Mouse (Mus musculus): ENCODE measurements around the gene Creb1.
"Not testable (repeated sequence)": the region's sequence is repeated elsewhere in the genome, so short reads cannot be mapped to it uniquely, and the experiment has no call there.

The Creb1 gene

DNA sequence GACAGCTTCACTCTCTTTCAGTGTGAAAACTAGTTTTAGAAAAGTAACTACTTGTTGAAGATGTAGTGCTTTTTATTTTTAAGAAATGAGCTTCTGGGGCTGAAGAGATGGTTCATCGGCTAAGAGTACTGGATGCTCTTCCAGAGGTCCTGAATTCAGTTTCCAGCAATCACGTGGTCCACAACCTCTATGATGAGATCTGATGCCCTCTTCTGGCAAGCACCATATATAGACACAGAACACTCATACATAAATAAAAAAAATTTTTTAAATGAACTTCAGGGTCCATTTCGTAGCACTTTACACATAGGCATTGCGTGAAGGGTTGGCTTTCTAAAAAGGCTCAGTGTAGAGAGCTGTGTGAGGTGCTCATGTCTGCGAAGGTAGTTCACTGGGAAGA, 11.3 kb downstream of the Creb1 start:
- DNase-seq (ENCODE audit: low spot score in 2 of 2), result no peak

DNA sequence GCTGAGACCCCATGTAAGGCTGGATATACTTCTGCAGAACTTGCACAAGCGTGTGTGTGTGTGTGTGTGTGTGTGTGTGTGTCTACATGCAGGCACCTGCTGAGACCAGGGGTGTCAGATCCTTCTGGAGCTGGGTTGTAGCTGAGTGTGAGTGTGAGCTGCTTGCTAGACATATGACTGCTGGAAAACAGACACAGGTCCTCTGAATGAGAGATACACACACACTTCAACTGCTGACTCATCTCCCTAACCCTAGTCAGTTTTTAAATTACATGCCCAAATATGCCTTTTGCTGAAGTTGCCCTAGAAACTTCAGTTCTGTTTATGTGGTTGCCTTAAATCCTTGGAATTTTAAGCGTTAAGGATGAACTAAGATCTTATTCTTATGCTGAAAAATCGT, 13.6 kb downstream of the Creb1 start:
- DNase-seq (ENCODE audit: low spot score in 2 of 2), result no peak

GRCm38 (mm10) chr1:64549380-64549779, 16.9 kb downstream of the Creb1 start:
- DNase-seq (ENCODE audit: low spot score in 2 of 2), result no peak

DNA sequence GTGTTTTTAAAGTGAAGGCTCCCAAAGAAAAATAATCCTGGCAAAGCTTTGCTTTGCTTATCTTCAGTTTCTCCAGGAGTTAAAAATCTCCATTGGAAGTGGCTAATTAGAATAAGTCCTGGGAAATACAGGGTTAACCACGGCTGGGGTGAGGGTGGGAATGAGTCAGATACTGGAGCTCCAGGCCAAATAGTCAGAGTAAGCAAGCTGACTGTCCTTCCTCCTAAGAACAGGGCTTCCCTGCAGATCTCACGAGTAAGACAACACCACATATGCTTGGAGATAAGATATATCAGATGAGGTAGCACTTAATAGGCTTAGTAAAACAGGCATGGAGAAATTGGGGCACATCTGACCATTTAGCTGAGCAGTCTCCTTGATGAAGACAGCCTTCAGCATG, 19.5 kb downstream of the Creb1 start:
- DNase-seq (ENCODE audit: low spot score in 2 of 2), result no peak

GRCm38 (mm10) chr1:64560105-64560504, 27.7 kb downstream of the Creb1 start:
- no peak for DNase-seq (ENCODE audit: low spot score in 2 of 2)

- DNase-seq (ENCODE audit: low spot score in 2 of 2), result no peak
These were observed 35.8 kb downstream of the Creb1 start for GRCm38 (mm10) chr1:64568206-64568605.

DNA sequence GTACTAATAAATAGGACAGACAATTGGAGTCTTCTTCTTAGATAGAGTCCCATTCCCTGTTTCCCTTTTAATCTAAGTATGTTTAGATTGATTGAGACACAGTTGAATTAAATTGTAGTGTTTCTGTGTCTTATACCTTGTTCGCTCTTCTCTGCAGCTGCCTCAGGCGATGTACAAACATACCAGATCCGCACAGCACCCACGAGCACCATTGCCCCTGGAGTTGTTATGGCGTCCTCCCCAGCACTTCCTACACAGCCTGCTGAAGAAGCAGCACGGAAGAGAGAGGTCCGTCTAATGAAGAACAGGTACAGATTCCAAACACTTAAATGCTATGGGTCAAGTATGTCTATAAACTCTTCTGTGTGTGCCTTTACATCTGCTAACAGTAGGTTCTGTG, 43.6 kb downstream of the Creb1 start:
- DNase-seq (ENCODE audit: low spot score in 2 of 2), result no peak

- no peak for DNase-seq (ENCODE audit: low spot score in 2 of 2)
These were observed 44.3 kb downstream of the Creb1 start for GRCm38 (mm10) chr1:64576732-64577131.

GRCm38 (mm10) chr1:64577911-64578310, 45.5 kb downstream of the Creb1 start:
- not testable (repeated sequence) for DNase-seq (ENCODE audit: low spot score in 2 of 2)

- no peak for DNase-seq (ENCODE audit: low spot score in 2 of 2)
These were observed 46.4 kb downstream of the Creb1 start for GRCm38 (mm10) chr1:64578801-64579200.

GRCm38 (mm10) chr1:64598926-64599325, 66.5 kb downstream of the Creb1 start:
- no peak for DNase-seq (ENCODE audit: low spot score in 2 of 2)

DNA sequence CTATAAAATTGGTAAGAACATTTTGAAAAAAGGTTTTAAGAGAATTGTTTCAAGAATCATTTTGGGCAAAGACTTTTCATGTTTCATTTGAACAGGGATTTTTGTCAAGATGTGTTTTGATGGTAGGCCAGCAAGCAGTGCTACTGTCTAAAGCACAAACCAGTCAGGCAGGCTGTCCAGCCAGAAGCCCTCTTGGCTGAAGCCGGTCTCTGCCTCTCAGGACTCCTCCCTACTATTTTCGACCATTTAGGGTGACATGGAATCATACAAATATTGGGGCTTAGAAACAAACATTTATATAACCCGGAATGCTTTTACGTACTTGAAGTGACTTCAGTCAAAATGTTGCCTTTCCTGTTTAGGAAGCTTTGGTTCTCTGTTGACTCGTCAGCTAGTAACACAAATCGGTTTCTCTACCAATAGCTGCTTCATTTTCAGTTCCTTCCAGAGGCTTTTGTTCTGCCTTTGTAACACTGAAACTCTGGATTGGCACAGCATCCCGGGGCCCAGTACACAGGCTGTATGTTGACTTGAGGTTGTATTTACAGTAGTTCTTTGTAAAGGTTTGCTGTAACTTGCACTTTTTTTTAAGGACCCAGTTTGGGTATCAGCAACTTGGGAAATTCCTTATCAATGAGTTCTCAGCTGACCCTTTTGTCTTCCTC, 68.1 kb downstream of the Creb1 start:
- no peak for DNase-seq (ENCODE audit: low spot score in 2 of 2)

GRCm38 (mm10) chr1:64601242-64601842, 68.9 kb downstream of the Creb1 start:
- DNase-seq (ENCODE audit: low spot score in 2 of 2), result no peak

- no peak for DNase-seq (ENCODE audit: low spot score in 2 of 2)
These were observed 70.9 kb downstream of the Creb1 start for GRCm38 (mm10) chr1:64603381-64603780.

GRCm38 (mm10) chr1:64609145-64609544, 76.7 kb downstream of the Creb1 start:
- DNase-seq (ENCODE audit: low spot score in 2 of 2), result no peak

DNA sequence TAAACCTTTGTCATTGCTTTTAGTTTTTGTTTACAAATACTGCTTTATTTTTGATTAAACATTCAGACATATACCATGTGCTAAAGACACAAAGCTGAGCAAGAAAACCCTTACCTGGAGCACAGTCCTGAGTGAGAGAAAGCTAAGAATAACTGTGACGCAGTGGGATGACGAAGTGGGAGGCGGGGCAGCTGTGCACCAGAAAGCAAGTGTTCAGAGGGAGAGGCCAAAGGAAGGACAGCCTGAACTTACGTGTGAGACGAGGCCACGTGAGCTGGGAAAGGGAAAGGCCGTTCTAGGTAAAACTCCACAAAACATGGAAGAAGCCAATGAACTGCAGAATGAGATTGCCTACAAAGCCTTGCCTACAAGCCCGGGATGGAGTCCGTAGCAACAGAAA, 77.5 kb downstream of the Creb1 start:
- DNase-seq (ENCODE audit: low spot score in 2 of 2), result no peak

GRCm38 (mm10) chr1:64614311-64614710, 81.9 kb downstream of the Creb1 start:
- DNase-seq (ENCODE audit: low spot score in 2 of 2), result no peak

- DNase-seq (ENCODE audit: low spot score in 2 of 2), result no peak
These were observed 82.4 kb downstream of the Creb1 start for GRCm38 (mm10) chr1:64614801-64615345.

GRCm38 (mm10) chr1:64615531-64615991, 83.1 kb downstream of the Creb1 start:
- DNase-seq (ENCODE audit: low spot score in 2 of 2), result no peak

DNA sequence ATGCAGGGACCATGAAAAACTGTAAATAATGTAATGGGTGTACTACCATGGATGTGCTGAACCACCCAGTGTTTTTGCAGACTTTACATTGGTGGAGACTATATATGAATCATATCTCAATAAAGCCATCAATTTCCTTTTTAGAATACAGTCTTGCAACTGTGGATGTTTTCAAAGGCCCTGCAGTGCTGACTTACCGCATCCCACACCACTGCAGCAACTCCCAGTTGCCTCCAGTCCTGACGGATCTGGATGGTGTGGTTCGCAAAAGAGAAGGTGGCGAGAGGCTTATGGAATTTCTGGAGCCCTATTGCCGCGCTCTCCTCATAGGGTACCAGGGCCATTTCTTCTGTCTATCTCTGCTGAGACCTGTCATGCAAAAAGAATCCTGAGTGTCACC, 83.6 kb downstream of the Creb1 start:
- no peak for DNase-seq (ENCODE audit: low spot score in 2 of 2)

DNA sequence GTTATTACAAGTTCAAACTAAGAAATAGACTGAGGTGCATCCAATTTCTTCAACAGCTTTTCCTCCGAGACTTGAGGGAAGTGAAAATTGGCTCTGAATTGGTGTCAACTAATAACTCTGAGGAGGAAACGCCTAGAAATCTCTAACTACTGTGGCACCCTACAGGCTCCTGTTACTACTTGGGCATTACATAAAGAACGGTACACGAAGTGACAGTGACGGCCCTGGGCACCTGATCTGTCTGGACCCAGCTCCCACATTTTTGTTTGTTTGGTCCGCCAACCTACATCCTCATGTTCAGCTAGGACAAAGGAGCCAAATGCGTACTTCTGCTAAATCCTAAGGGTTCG, 84.1 kb downstream of the Creb1 start:
- DNase-seq (ENCODE audit: low spot score in 2 of 2), result no peak

DNA sequence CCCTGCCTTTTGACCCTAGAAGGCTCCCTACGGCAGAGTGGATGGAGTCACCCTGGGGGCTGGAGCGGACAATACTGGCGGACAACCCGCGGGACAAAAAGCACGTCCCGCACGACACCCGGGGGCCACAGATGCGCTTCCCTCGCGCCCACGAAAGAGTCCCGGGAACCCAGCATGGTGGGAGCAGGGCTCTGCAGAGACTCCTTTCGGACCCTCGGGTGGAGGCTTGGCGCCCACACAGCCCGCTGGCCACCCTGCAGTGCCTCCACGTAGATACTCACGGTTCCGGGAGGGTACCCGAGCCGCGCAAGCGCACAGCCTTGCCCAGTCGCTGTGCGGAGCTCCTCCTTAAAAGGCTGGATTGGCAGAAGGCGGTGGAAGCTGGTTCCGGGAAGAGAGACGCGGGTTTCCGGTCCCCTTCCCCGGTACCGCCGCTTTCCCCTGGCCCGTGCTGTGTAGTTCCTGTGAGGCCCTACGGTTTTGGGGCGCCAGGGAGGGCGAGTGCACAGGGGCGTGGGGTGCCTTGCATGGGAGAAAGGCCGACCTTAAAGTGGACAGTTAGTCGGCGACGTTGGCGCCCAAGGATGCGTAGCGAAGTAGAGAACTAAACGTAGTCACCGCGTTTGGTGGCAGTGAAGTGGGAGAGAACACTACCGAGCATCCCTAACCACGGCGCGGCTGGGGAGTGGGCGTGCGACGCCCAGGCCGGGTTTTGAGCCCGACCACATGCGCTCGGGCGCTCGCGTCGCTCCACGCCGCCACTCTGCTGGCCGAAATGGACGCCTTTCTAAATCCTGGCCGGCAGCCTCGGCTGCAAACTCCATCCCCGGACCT, 84.7 kb downstream of the Creb1 start, which contains the start of gene Mettl21a:
Gene Mettl21a, minus strand, starts transcription at position 362 of the 834 bp plus-strand sequence.
- peak; percentile 93 to 94 for DNase-seq (ENCODE audit: low spot score in 2 of 2)

GRCm38 (mm10) chr1:64617715-64617984, 85.2 kb downstream of the Creb1 start:
- DNase-seq (ENCODE audit: low spot score in 2 of 2), result peak; percentile 85 to 88
